Mouse (Mus musculus) lung, postnatal 10 days (tissue): ENCODE data around the gene Isg15.
"Not testable (repeated sequence)": the region's sequence is repeated elsewhere in the genome, so short reads cannot be mapped to it uniquely, and the experiment has no call there.

Experiments used
- DNase-seq: peaks from one replicate; pipeline ENCODE4 v3.0.0; 2021

Isg15 gene

DNA sequence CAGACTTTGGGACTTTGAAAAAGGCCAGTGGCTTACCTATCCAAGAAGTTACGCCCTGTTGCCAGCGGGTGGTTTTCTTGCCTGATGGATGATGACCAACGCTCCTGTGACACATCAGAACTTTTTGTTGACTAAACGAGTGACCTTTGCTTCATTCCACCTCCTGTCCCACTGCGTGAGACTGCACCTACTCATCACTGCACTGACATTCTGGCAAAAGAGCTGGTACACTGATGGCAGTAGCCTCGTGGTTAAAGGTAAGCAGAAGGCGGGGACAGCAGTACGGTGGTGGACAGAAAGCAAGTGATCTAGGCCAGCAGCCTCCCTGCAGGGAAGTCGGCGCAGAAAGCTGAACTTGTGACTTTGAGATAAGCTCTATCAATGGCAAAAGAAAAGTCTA, 49.7 kb downstream of the Isg15 start:
- DNase-seq = not testable (repeated sequence)
